ENCODE assay signal across 8 mouse cellular contexts in genomic region chr5:117509511-117510375, GRCm38 (mm10).
DNase-seq lines count a peak whose midpoint lies in the region; ATAC-seq and TF ChIP-seq lines count a peak whose summit lies in the region.

No protein-coding gene starts in this region.

- no peaks in the 10 kb centered on the region for H3K9me3 ChIP-seq in kidney, postnatal 0 days (replicated peaks; ENCODE audit: low read length)
- H3K9me3 ChIP-seq in midbrain, postnatal 0 days (ENCODE audit: low read length) = no peaks in the 10 kb centered on the region

- no peak for TF ChIP-seq POLR2A in testis, adult 2 months (IDR thresholded peaks at IDR 0.05; ENCODE audit: control insufficient read depth, low read depth, low read length)

- no peak overlapping the region for H3K4me3 ChIP-seq in testis, adult 2 months (ENCODE audit: control insufficient read depth, low read depth, low read length)
- H3K4me3 ChIP-seq in kidney, postnatal 0 days (replicated peaks; ENCODE audit: low read depth, low read length) = no peak overlapping the region
- H3K4me3 ChIP-seq in midbrain, postnatal 0 days (ENCODE audit: low read depth, low read length) = no peak overlapping the region

- TF ChIP-seq CTCF in testis, adult 2 months (IDR thresholded peaks at IDR 0.05; ENCODE audit: control insufficient read depth, insufficient read depth, insufficient replicate concordance, low read depth, low read length) = peak; percentile 57; the same call in 1 of the 2 replicates
- peak; percentile 79 for TF ChIP-seq CTCF in kidney, postnatal 0 days (IDR thresholded peaks at IDR 0.05; ENCODE audit: low read depth)
- peak; percentile 85 for TF ChIP-seq CTCF in midbrain, postnatal 0 days (IDR thresholded peaks at IDR 0.05)

- peak overlapping the region; percentile 18; the same call in 1 of the 2 replicates for H3K4me2 ChIP-seq in kidney, postnatal 0 days (ENCODE audit: low read length)
- H3K4me2 ChIP-seq in midbrain, postnatal 0 days (ENCODE audit: low read depth, low read length, poor library complexity, severe bottlenecking) = no peak overlapping the region

- DNase-seq in adrenal gland, postnatal 10 days = peak; percentile 57
- no peak for DNase-seq in adrenal gland, postnatal 4 days (ENCODE audit: low spot score in 2 of 2)
- no peak for DNase-seq in testis, postnatal 10 days (ENCODE audit: low spot score)
- peak; percentile 90 for DNase-seq in kidney, postnatal 0 days (ENCODE audit: low spot score)
- peak; percentile 69 for DNase-seq in midbrain, postnatal 0 days (ENCODE audit: low spot score)
- DNase-seq in thymus, postnatal 4 days = peak; percentile 77

- no peaks in the 10 kb centered on the region for H3K36me3 ChIP-seq in testis, adult 2 months (ENCODE audit: control insufficient read depth, insufficient read depth, low read length)
- no peaks in the 10 kb centered on the region for H3K36me3 ChIP-seq in kidney, postnatal 0 days (ENCODE audit: insufficient read depth, low read length)
- H3K36me3 ChIP-seq in midbrain, postnatal 0 days (ENCODE audit: insufficient read depth, low read length) = no peaks in the 10 kb centered on the region

- no peak overlapping the region for H3K9ac ChIP-seq in kidney, postnatal 0 days (ENCODE audit: low read depth, low read length)
- no peak overlapping the region for H3K9ac ChIP-seq in midbrain, postnatal 0 days (replicated peaks; ENCODE audit: low read length, poor library complexity, severe bottlenecking)

- ATAC-seq in granulocyte monocyte progenitor cell, adult 5-6 weeks (replicated peaks; ENCODE audit: poor library complexity, severe bottlenecking) = peak; percentile 62
- no peak for ATAC-seq in kidney, postnatal 0 days (replicated peaks; ENCODE audit: low FRiP score, low read depth)
- no peak for ATAC-seq in midbrain, postnatal 0 days (ENCODE audit: low FRiP score)

- H3K4me1 ChIP-seq in testis, adult 2 months (ENCODE audit: control insufficient read depth, insufficient read depth, low read length) = peaks cover 5% of the 10 kb centered on the region
- H3K4me1 ChIP-seq in kidney, postnatal 0 days (replicated peaks; ENCODE audit: insufficient read depth, low read length) = 0 out of 2 replicates have a peak, but pooled peaks cover 4% of the 10 kb centered on the region
- H3K4me1 ChIP-seq in midbrain, postnatal 0 days (ENCODE audit: insufficient read depth, low read length) = no peaks in the 10 kb centered on the region

- 34% methylated on average over 20 of the region's 22 CpGs for WGBS in kidney, postnatal 0 days
- WGBS in midbrain, postnatal 0 days = 52% methylated on average over 18 of the region's 22 CpGs

- no peak overlapping the region for H3K27ac ChIP-seq in testis, adult 2 months (ENCODE audit: control insufficient read depth, insufficient read depth, low read depth, low read length)
- H3K27ac ChIP-seq in kidney, postnatal 0 days = no peak overlapping the region
- H3K27ac ChIP-seq in midbrain, postnatal 0 days (ENCODE audit: low read depth, low read length) = no peak overlapping the region

- H3K27me3 ChIP-seq in testis, adult 2 months (ENCODE audit: control insufficient read depth, insufficient read depth, low read length) = no peaks in the 10 kb centered on the region
- peaks cover 2% of the 10 kb centered on the region; the same call in 1 of the 2 replicates for H3K27me3 ChIP-seq in kidney, postnatal 0 days (ENCODE audit: insufficient read depth, low read length)
- H3K27me3 ChIP-seq in midbrain, postnatal 0 days (ENCODE audit: insufficient read depth, low read length) = no peaks in the 10 kb centered on the region

Comparison
In these comparisons a context has a peak if more than half of its experiments do, and no peak if none do; other contexts are left out.
1. DNase-seq: peak in adrenal gland, postnatal 10 days (single experiment), kidney, postnatal 0 days (single experiment), midbrain, postnatal 0 days (single experiment) and thymus, postnatal 4 days (single experiment); none in adrenal gland, postnatal 4 days (0 of 2) and testis, postnatal 10 days (single experiment).
2. Peak in every context shown above with its lines, with median percentiles within 50 percentile points of each other: CTCF ChIP-seq.